Mouse (Mus musculus): ENCODE results near the gene Pask.
A peak's percentile ranks its signal among the peaks of the same experiment; 100 is the strongest.
"Not testable (repeated sequence)": the region's sequence is repeated elsewhere in the genome, so short reads cannot be mapped to it uniquely, and the experiment has no call there.

The Pask gene

GRCm38 (mm10) chr1:93342648-93343503 is at the start of gene Pask, which contains the start of gene Ppp1r7:
Gene Pask (minus strand): TSS chr1:93343482.
Gene Ppp1r7 (plus strand): TSS chr1:93342854.
- peak; percentile 98 for DNase-seq (ENCODE audit: low read depth)

GRCm38 (mm10) chr1:93388906-93389305 is 45.6 kb upstream of the Pask start:
- DNase-seq (ENCODE audit: low read depth) = no peak

- DNase-seq (ENCODE audit: low read depth) = no peak
Observed at GRCm38 (mm10) chr1:93387198-93387597, 43.9 kb upstream of the Pask start.

GRCm38 (mm10) chr1:93379117-93379516 is 35.8 kb upstream of the Pask start:
- no peak for DNase-seq (ENCODE audit: low read depth)

- no peak for DNase-seq (ENCODE audit: low read depth)
Observed at GRCm38 (mm10) chr1:93377307-93377706, 34.0 kb upstream of the Pask start.

GRCm38 (mm10) chr1:93373665-93374064 is 30.4 kb upstream of the Pask start, which contains the start of gene Ano7:
Gene Ano7 (plus strand): TSS chr1:93373930.
- DNase-seq (ENCODE audit: low read depth) = no peak

- DNase-seq (ENCODE audit: low read depth) = no peak
Observed at GRCm38 (mm10) chr1:93365641-93366040, 22.4 kb upstream of the Pask start.

GRCm38 (mm10) chr1:93362661-93363060 is 19.4 kb upstream of the Pask start:
- no peak for DNase-seq (ENCODE audit: low read depth)

GRCm38 (mm10) chr1:93352724-93353123 is 9.4 kb upstream of the Pask start:
- DNase-seq (ENCODE audit: low read depth) = no peak

- DNase-seq (ENCODE audit: low read depth) = no peak
Observed at GRCm38 (mm10) chr1:93349701-93350100, 6.4 kb upstream of the Pask start.

GRCm38 (mm10) chr1:93347176-93347575 is 3.9 kb upstream of the Pask start:
- no peak for DNase-seq (ENCODE audit: low read depth)

- peak; percentile 98 for DNase-seq (ENCODE audit: low read depth)
Observed at GRCm38 (mm10) chr1:93343504-93344047, 294 bp upstream of the Pask start.

- peak; percentile 64 for DNase-seq (ENCODE audit: low read depth)
Observed at GRCm38 (mm10) chr1:93334621-93335020, 8.7 kb downstream of the Pask start.

GRCm38 (mm10) chr1:93326446-93326845 is 16.8 kb downstream of the Pask start:
- DNase-seq (ENCODE audit: low read depth) = peak; percentile 91

GRCm38 (mm10) chr1:93323973-93324372 is 19.3 kb downstream of the Pask start:
- DNase-seq (ENCODE audit: low read depth) = no peak

- peak; percentile 91 for DNase-seq (ENCODE audit: low read depth)
Observed at GRCm38 (mm10) chr1:93305581-93306337, 37.5 kb downstream of the Pask start, which contains the start of gene Mterf4. Gene Mterf4 (minus strand): TSS chr1:93305915.

GRCm38 (mm10) chr1:93300578-93300977 is 42.7 kb downstream of the Pask start:
- DNase-seq (ENCODE audit: low read depth) = peak; percentile 75

- peak; percentile 37 for DNase-seq (ENCODE audit: low read depth)
Observed at GRCm38 (mm10) chr1:93299791-93300190, 43.5 kb downstream of the Pask start.

- DNase-seq (ENCODE audit: low read depth) = not testable (repeated sequence)
Observed at GRCm38 (mm10) chr1:93294491-93294890, 48.8 kb downstream of the Pask start.

- DNase-seq (ENCODE audit: low read depth) = no peak
Observed at GRCm38 (mm10) chr1:93292006-93292405, 51.3 kb downstream of the Pask start.

- no peak for DNase-seq (ENCODE audit: low read depth)
Observed at GRCm38 (mm10) chr1:93291591-93291990, 51.7 kb downstream of the Pask start.

- DNase-seq (ENCODE audit: low read depth) = no peak
Observed at GRCm38 (mm10) chr1:93290956-93291355, 52.3 kb downstream of the Pask start.

Measured in NIH3T3 (cell line).